Mouse (Mus musculus) limb, embryonic 15.5 days (tissue): Measurements from ENCODE around the gene Pla2r1. TPM values are rescaled to one million over a fixed set of nuclear protein-coding genes. Genes with fewer than 3 reads are reported as not detected.

Source experiments
- ATAC-seq: fragments of 200-750 bp; cut with Nextera tagmentation; 2 replicates; pipeline ENCODE4 v1.8.0; 2017; ENCODE audit warnings: low read depth, moderate TSS enrichment; ENCODE audit not compliant: insufficient number of reproducible peaks, low FRiP score, low TSS enrichment
- H3K27ac ChIP-seq: fragments of 300-500 bp; sonication (generic); 2 replicates; pipeline ENCODE4 v1.5.1; 2015; ENCODE audit warnings: moderate library complexity, mild to moderate bottlenecking, inconsistent platforms
- H3K27me3 ChIP-seq: fragments of 300-500 bp; sonication (generic); 2 replicates; pipeline ENCODE4 v1.6.1; 2015; ENCODE audit warnings: inconsistent platforms
- H3K36me3 ChIP-seq: fragments of 300-500 bp; sonication (generic); 2 replicates; pipeline ENCODE4 v1.6.1; 2015; ENCODE audit warnings: inconsistent platforms
- H3K4me1 ChIP-seq: fragments of 300-500 bp; sonication (generic); 2 replicates; pipeline ENCODE4 v1.6.1; 2015; ENCODE audit warnings: inconsistent platforms
- H3K4me2 ChIP-seq: fragments of 300-500 bp; sonication (generic); 2 replicates; pipeline ENCODE4 v1.6.1; 2015; ENCODE audit warnings: mild to moderate bottlenecking, inconsistent platforms
- H3K4me3 ChIP-seq: fragments of 300-500 bp; sonication (generic); 2 replicates; pipeline ENCODE4 v1.5.1; 2015; ENCODE audit warnings: mild to moderate bottlenecking, inconsistent platforms
- H3K9ac ChIP-seq: fragments of 300-500 bp; sonication (generic); 2 replicates; pipeline ENCODE4 v1.6.1; 2015; ENCODE audit warnings: inconsistent platforms
- H3K9me3 ChIP-seq: fragments of 300-500 bp; sonication (generic); 2 replicates; pipeline ENCODE4 v1.6.1; 2016; ENCODE audit warnings: inconsistent platforms
- WGBS: fragments of 180-500 bp; shearing (Covaris S2); methylation state at CpG from one replicate; pipeline ENCODE4 v1.1.7; 2015; 5-methylcytosine and 5-hydroxymethylcytosine counted together
- polyA plus RNA-seq: library from polyadenylated mRNA; unstranded; fragments of >200 nt; fragmentation: Nextera tagmentation; extraction: Ambion mirVana; gene quantifications from 2 replicates; pipeline ENCODE4 v1.2.1, GENCODE M21; 2015

The Pla2r1 gene
- polyA plus RNA-seq, 1 experiment from 2014 or later, result 0.87 TPM

DNA sequence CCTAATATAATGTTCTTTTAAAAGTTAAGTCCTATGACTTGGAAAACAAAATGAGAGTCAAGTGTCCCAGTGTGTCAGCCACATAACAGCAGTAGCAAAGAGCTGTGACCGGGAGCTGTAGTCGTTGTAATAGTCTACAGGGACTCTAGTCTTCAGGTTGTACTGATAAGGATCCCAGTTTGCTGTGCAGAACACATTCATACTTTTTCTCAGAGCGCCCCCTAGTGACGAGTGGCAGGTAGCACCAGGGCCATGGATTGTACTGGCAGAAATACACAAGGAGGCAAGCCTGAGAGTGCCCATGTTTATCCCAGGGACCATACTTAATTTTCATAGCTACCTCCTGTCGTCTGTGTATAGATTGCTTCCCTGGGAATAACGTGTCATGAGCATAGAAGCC is 135.0 kb downstream of the Pla2r1 start:
- Histone ChIP-seq H3K4me2 (no peak overlapping the region), H3K27me3 (no peaks in the 10 kb centered on the region), H3K9ac (no peak overlapping the region), H3K4me1 (no peaks in the 10 kb centered on the region), H3K9me3 (no peaks in the 10 kb centered on the region), H3K4me3 (no peak overlapping the region), H3K36me3 (no peaks in the 10 kb centered on the region), H3K27ac (no peak overlapping the region)
- WGBS, result 9% methylated on average over 6 of the region's 6 CpGs
- ATAC-seq, result no peak

- Histone ChIP-seq H3K27me3 (no peaks in the 10 kb centered on the region), H3K36me3 (no peaks in the 10 kb centered on the region), H3K4me2 (no peak overlapping the region), H3K4me3 (no peak overlapping the region), H3K4me1 (no peaks in the 10 kb centered on the region), H3K9ac (no peak overlapping the region), H3K9me3 (no peaks in the 10 kb centered on the region), H3K27ac (no peak overlapping the region)
- ATAC-seq, result no peak
- 63% methylated on average over 8 of the region's 8 CpGs for WGBS
Measured at GRCm38 (mm10) chr2:60414334-60414733, 138.8 kb downstream of the Pla2r1 start.

GRCm38 (mm10) chr2:60413006-60413650 is 140.0 kb downstream of the Pla2r1 start:
- Histone ChIP-seq H3K4me2 (no peak overlapping the region), H3K4me1 (no peaks in the 10 kb centered on the region), H3K9ac (no peak overlapping the region), H3K36me3 (no peaks in the 10 kb centered on the region), H3K9me3 (no peaks in the 10 kb centered on the region), H3K4me3 (no peak overlapping the region), H3K27ac (no peak overlapping the region), H3K27me3 (no peaks in the 10 kb centered on the region)
- no peak for ATAC-seq
- WGBS, result 67% methylated on average over 18 of the region's 18 CpGs

DNA sequence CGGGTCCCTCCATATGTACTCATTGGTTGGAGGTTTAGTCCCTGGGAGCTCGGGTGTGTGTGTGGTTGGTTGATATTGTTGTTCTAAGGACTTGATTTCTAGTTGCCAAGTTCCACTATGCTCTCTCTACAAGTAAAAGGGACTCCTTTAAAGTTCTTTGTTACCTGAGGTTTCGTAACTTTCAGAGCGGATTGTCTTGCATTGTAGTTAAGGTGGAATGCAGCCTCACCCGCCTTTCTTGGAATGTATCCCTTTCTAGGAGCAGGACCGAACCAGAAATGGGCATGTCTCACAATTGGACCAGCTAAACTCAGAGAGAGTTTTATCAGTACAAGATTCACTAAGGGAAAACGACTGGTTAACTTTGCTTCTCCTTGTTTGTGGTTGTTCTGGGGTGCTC is 141.9 kb downstream of the Pla2r1 start:
- Histone ChIP-seq H3K27ac (no peak overlapping the region), H3K4me3 (no peak overlapping the region), H3K4me2 (no peak overlapping the region), H3K4me1 (no peaks in the 10 kb centered on the region), H3K9ac (no peak overlapping the region), H3K36me3 (no peaks in the 10 kb centered on the region), H3K27me3 (no peaks in the 10 kb centered on the region), H3K9me3 (no peaks in the 10 kb centered on the region)
- no peak for ATAC-seq
- WGBS, result 81% methylated on average over 7 of the region's 7 CpGs

DNA sequence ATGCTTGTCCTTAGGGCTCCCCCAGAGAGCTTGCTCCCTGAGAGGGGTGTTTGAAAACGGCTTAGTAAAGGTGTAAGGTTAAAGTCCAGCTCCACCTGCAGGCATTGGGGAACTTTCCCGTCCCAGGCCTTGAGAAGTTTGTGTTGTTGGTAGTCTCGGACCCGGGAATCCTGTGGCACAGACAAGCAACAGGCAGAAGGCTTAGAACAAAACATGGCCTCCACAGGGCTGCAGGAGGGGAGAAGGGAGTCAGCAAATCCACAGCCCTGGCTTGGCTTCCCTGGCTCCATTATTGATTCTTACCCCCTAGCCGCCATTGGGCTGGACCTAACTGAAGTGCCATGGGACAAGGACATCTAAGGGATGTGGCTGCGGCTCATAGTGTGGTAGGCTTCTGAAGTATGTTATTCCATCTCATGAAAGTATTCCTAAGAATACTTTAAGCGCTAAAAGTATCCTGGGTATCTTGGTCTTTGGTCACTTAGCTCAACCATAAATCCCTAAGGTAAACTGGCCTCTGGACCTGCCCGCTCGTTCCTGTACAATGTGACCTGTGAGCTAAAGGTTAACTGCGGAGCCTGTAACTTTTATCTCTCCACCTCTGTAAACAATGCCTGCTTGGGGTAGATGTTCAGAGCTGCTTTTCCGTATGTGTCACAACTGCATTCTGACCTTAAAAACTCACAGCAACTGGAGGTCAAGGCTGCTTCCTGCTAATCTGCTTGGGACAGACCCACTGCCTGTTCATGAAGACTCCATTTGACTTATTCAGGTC is 142.9 kb downstream of the Pla2r1 start:
- H3K27me3 ChIP-seq, result no peaks in the 10 kb centered on the region
- no peaks in the 10 kb centered on the region for H3K4me1 ChIP-seq
- H3K9ac ChIP-seq, result no peak overlapping the region
- H3K4me3 ChIP-seq, result no peak overlapping the region
- no peak for ATAC-seq
- 74% methylated on average over 11 of the region's 11 CpGs for WGBS
- H3K9me3 ChIP-seq, result no peaks in the 10 kb centered on the region
- H3K27ac ChIP-seq, result no peak overlapping the region
- no peak overlapping the region for H3K4me2 ChIP-seq
- H3K36me3 ChIP-seq, result no peaks in the 10 kb centered on the region

DNA sequence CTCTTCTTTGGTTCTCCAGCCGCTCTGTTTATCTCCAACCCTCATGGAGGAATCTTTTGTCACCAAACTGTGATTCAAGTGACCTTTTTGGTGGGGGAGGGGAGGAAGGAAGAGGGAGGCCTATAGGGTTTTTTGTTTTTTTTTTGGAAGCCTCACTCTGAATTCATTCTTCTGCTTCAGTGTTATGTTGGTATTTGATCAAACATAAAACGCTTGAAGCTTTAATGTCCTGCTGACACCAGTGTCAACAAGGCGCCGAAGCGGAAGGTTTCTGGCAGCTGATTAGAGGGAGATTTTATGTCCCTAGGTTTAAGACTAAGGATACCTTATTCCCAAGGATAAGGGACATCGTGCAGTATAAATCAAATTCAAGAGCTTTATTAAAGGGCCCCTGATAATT is 143.9 kb downstream of the Pla2r1 start:
- ATAC-seq, result no peak
- Histone ChIP-seq H3K36me3 (no peaks in the 10 kb centered on the region), H3K4me3 (no peak overlapping the region), H3K4me1 (no peaks in the 10 kb centered on the region), H3K27ac (no peak overlapping the region), H3K9ac (no peak overlapping the region), H3K9me3 (no peaks in the 10 kb centered on the region), H3K27me3 (no peaks in the 10 kb centered on the region), H3K4me2 (no peak overlapping the region)
- WGBS, result 68% methylated on average over 6 of the region's 6 CpGs

DNA sequence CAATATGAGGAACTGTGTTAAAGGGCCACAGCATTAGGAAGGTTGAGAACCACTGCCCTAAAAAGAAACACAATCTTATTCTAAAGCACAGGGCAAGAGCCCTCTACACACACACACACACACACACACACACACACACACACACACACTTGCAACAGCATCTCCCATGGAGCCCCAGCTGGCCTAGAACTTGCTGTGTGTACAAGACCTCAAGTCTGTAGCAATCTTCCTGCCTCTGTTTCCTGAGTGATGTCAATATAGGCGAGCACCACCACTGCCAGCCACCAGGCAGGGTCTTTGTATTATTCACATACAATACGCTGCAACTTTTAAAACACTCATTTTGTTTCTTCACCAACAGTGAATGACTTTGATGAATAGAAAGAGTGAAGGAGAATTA is 145.7 kb downstream of the Pla2r1 start:
- Histone ChIP-seq H3K9me3 (no peaks in the 10 kb centered on the region), H3K9ac (no peak overlapping the region), H3K4me2 (no peak overlapping the region), H3K36me3 (no peaks in the 10 kb centered on the region), H3K4me3 (no peak overlapping the region), H3K27me3 (no peaks in the 10 kb centered on the region), H3K27ac (no peak overlapping the region), H3K4me1 (no peaks in the 10 kb centered on the region)
- no peak for ATAC-seq
- WGBS, result 93% methylated on average over 2 of the region's 2 CpGs

DNA sequence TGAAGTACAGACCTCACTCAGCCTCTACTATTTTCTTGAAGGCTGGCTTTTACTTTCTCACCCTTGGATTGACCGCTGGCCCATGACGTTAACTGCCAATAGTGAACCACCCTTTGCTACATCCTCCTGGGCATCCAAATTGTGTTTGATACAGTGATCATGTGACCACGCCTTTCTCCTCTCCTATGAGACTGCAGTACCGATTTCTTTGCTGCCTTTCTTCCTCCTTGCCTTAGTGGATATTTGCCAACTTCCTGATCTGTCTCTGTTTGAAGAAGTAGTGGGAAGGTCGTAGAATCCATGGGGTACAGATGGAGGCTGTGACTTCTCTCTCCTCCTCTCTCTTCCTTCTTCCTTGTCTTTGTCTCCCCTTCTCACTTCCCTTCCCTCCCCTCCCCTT is 147.7 kb downstream of the Pla2r1 start:
- no peaks in the 10 kb centered on the region for H3K27me3 ChIP-seq
- H3K36me3 ChIP-seq, result no peaks in the 10 kb centered on the region
- no peak overlapping the region for H3K27ac ChIP-seq
- no peak overlapping the region for H3K4me2 ChIP-seq
- 89% methylated on average over 5 of the region's 5 CpGs for WGBS
- H3K4me3 ChIP-seq, result no peak overlapping the region
- H3K4me1 ChIP-seq, result no peaks in the 10 kb centered on the region
- no peak for ATAC-seq
- no peaks in the 10 kb centered on the region for H3K9me3 ChIP-seq
- H3K9ac ChIP-seq, result no peak overlapping the region

DNA sequence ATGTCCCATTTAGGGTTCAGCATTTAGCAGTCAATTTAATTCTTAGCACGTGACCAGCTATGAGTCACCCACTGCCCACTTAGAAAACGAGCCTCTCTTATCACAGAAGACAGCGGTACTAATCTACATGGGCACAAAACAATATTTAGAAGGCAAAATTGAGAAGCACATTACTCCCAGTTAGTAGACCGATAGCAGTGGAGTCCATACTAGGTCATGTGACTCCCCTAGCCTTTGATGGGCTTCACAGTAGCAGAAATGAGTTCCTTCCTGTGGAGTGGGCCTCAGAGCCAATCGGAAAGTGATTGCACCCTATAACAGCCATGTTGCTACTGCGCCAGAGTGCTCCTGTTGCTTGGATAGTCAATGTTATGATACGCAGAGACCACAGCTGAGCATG is 148.3 kb downstream of the Pla2r1 start:
- 91% methylated on average over 7 of the region's 7 CpGs for WGBS
- Histone ChIP-seq H3K4me1 (no peaks in the 10 kb centered on the region), H3K9me3 (no peaks in the 10 kb centered on the region), H3K27me3 (no peaks in the 10 kb centered on the region), H3K36me3 (no peaks in the 10 kb centered on the region), H3K4me2 (no peak overlapping the region), H3K9ac (no peak overlapping the region), H3K4me3 (no peak overlapping the region), H3K27ac (no peak overlapping the region)
- no peak for ATAC-seq

DNA sequence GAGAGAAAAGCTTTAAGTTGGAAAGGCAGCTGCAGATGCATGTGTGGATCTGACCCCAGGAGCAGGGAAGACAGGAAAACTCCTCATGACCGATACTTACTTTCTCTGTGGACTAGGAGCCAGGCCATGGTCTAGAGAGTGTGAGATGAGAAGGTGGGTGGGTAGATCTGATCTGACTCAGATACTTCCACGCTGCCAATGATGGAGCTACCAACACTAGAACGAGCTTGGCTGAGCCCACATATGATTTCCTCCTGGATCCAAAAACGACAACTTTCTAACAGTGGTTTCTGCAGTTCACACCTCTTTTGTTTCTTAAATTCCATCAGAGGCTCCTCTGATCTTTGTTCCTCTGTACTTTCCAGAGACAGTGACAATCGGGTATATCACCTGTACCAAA is 151.4 kb downstream of the Pla2r1 start:
- H3K4me1 ChIP-seq, result no peaks in the 10 kb centered on the region
- no peak overlapping the region for H3K27ac ChIP-seq
- H3K36me3 ChIP-seq, result no peaks in the 10 kb centered on the region
- no peak for ATAC-seq
- H3K9ac ChIP-seq, result no peak overlapping the region
- H3K9me3 ChIP-seq, result no peaks in the 10 kb centered on the region
- no peaks in the 10 kb centered on the region for H3K27me3 ChIP-seq
- H3K4me2 ChIP-seq, result no peak overlapping the region
- H3K4me3 ChIP-seq, result no peak overlapping the region
- 77% methylated on average over 5 of the region's 5 CpGs for WGBS

DNA sequence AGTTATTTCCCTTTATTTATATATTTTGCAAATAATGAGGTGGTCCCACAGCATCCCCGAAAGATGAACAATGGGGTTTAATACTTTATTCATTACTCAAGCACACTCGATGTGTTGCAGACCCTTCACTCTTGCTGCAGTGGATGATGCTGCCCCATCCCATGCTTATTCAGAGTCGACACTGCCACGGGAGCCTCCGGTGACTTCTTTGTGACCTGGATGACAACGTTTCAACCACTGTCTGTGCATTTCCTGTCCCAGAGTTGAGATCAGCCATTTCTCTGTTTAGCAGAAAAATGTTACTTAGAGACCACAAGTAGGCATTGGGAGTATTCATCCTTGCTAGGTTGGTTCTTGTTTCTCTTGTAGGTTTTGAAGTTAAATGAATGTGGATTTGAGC is 159.3 kb downstream of the Pla2r1 start:
- Histone ChIP-seq H3K4me1 (no peaks in the 10 kb centered on the region), H3K4me2 (no peak overlapping the region), H3K4me3 (no peak overlapping the region), H3K27me3 (peaks cover 3% of the 10 kb centered on the region; the same call in 1 of the 2 replicates), H3K9ac (no peak overlapping the region), H3K27ac (no peak overlapping the region), H3K36me3 (no peaks in the 10 kb centered on the region), H3K9me3 (no peaks in the 10 kb centered on the region)
- no peak for ATAC-seq
- 77% methylated on average over 6 of the region's 6 CpGs for WGBS

DNA sequence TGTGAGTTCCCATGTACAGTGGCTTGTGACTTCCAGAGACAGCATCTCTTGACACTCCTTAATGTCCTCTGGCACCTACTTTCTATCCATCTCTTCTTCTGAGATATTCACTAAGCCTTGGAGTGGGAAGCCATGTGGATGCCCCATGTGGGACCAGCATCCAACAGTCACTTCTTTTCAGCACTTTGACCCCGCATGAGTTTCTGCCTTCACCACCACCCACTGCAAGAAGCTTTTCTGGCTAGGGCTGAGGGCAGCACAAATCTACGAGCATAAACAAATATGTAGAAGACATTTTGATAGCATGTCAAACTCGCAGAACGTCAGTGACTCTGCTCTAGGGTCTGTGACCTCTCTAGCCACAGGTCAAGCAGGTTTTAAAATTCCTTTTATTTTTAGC is 160.8 kb downstream of the Pla2r1 start:
- H3K4me1 ChIP-seq, result no peaks in the 10 kb centered on the region
- H3K4me3 ChIP-seq, result no peak overlapping the region
- H3K27me3 ChIP-seq, result peaks cover 3% of the 10 kb centered on the region; the same call in 1 of the 2 replicates
- H3K4me2 ChIP-seq, result no peak overlapping the region
- no peaks in the 10 kb centered on the region for H3K36me3 ChIP-seq
- ATAC-seq, result no peak
- no peaks in the 10 kb centered on the region for H3K9me3 ChIP-seq
- H3K9ac ChIP-seq, result no peak overlapping the region
- WGBS, result 77% methylated on average over 4 of the region's 4 CpGs
- H3K27ac ChIP-seq, result no peak overlapping the region
